Mouse (Mus musculus): ENCODE measurements around the gene Rorc.

Gene Rorc

DNA sequence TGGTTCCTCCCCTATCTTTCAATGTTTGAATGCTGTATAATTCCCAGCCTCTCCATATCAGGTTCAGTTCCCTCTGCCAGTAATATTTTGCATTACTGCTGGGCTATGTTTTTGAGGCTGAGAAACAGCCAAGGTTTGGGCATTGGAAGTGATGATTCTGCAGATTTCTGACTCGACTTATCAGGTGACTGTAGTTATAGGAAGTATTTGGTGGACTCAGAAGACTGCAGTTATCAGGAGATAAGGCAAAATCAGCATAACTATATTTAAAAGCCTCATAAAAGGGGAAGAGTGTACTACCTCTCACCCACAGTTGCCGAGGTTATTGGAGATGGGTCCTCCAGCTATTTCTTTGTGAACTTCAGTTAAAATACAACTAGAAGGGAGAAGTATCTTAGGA lies 58.4 kb downstream of the Rorc start:
- DNase-seq (ENCODE audit: low spot score), result no peak

DNA sequence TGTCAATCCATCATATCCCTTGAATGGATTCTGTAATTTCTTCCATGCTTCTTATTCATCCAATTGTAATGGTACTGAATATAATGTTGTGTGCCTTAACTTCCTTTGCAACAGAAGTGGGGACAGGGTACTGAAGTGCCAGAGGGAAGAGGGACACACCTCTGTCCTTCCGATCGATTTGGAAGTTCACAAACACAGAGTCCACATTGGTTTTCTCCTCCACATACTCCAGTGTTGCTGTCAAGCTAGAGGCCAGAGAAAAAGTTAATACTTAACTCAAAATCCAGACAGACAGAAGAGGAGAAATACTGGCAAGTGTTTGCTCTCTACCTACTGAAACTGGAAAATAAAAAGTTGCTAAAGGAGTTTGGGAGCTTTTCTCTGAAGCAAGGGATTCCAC lies 61.7 kb downstream of the Rorc start:
- DNase-seq (ENCODE audit: low spot score), result no peak

DNA sequence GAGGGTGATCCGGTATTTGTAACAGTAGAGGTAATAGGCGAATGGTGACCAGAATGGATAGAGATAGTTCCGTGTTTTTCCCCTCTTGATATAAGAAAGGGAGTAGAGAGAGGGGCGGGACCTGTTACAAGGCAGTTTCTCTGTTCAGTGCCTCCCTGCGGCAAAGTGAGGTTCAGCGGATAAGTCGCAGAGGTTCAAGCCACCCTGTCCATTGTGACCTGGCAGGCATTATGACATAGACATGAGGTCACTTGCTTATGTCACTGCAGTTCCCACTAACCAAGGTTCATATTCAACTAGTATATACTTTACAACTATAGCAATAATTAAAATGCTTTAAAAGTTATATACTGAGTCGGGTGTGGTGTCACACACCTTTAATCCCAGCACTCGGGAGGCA lies 63.8 kb downstream of the Rorc start:
- no peak for DNase-seq (ENCODE audit: low spot score)

DNA sequence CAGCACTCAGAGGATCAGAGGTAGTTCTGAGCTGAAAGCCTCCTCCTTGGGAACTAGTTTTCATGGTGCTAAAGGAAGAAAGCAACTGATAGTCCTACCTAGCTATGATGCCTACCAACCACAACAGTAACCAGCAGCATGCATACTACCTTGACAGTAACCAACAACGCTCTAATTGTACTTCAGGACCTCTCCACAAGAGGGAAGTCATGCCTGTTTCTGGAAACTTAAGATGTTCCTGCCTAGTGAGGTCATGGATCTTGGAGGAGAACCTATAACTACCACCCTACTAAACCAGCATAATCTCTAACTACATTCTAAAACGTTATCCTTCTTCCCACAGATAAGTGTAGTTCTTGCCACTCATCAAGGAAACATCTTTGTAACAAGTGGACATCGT lies 68.6 kb downstream of the Rorc start:
- no peak for DNase-seq (ENCODE audit: low spot score)

DNA sequence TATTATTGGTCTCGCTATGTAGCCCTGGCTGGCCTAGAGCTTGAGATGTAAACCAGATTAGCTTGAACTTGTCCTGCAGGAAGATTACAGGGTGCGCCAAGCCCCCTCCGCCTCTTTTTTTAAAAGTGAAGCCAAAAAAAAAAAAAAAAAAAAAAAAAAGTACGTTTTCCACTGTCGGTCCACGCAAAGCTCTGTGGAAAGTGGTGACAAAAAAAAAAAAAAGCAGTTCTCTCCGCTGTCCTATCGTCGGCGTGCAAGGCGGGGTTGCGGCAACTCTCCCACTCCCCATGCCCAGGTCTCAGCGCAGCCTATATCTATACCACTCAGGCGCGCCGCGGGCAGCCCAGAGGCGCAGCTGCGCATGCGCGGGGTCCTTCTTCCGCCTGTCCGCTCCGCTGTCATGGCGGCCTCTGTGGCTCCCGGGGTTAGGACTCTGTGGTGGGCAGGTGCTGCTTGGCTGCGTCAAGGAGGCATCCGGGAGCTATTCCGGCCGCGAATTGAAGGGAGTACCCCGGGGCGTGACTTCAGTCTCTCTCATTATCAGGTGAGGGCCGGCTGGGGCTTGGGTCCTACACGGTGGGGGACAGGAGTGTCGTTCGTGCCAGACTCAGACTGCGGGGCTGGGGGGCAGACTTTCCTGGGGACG lies 70.5 kb downstream of the Rorc start, which contains the start of gene Mrpl9:
TSS of gene Mrpl9 (plus strand) at position 368 of the 646 bp plus-strand sequence.
- peak; percentile 91 for DNase-seq (ENCODE audit: low spot score)

DNA sequence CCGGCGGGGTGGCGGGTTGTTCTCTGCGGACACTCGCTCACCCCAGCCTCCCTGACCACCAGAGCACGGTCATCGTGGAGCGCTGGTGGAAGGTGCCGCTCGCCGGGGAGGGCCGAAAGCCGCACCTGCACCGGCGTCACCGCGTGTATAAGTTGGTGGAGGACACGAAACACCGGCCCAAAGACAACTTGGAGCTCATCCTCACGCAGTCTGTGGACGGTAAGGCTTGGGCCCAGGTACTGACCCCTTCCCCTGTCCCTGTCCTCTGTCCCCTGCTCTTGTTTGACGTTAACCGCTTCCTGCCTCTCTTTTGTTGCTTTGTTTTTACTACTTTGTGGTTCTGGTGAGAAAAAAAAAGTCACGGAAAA lies 71.0 kb downstream of the Rorc start, which contains the start of gene Oaz3:
TSS of gene Oaz3 (minus strand) at position 319 of the 368 bp plus-strand sequence.
- DNase-seq (ENCODE audit: low spot score), result no peak
